Mouse (Mus musculus) common myeloid progenitor, adult 5-6 weeks (primary cell): ENCODE measurements around the gene Sucnr1. TPM values are rescaled to one million over a fixed set of nuclear protein-coding genes. Genes with fewer than 3 reads are reported as not detected.
"Not testable (repeated sequence)": the region's sequence is repeated elsewhere in the genome, so short reads cannot be mapped to it uniquely, and the experiment has no call there.

Experiments used
- ATAC-seq: replicated peaks from 2 replicates; pipeline ENCODE4 v1.8.0; 2016; ENCODE audit warnings: low read depth, mild to moderate bottlenecking, moderate TSS enrichment, inconsistent platforms; ENCODE audit not compliant: poor library complexity, severe bottlenecking
- total RNA-seq: library from RNA; stranded (forward); fragments of 200-1000, 187-1606 nt; gene quantifications from 2 replicates; pipeline ENCODE4 v1.2.3, GENCODE M21; 2017

Gene Sucnr1
- not detected in 2 replicates for total RNA-seq

DNA sequence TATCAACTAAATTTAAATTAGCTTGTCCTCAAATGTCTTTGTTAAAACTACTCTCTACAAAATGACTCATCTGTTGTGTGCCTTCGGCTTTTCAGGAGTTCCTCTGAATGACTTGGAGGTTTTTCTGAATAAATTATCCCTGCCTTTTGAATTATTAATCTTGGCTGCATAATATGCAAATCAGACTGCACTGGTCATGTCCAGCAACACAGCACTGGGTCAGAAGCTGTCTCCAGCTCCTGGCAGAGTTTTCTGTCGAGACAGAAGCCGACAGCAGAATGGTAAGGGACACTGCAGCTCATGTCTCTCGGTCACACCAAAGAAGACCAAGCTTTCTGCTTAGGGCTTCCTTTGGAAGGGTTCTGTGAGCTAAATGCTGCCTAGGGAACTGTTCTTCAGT, at the start of gene Sucnr1:
TSS of gene Sucnr1 (plus strand) at position 222 of the 400 bp plus-strand sequence.
- no peak for ATAC-seq

DNA sequence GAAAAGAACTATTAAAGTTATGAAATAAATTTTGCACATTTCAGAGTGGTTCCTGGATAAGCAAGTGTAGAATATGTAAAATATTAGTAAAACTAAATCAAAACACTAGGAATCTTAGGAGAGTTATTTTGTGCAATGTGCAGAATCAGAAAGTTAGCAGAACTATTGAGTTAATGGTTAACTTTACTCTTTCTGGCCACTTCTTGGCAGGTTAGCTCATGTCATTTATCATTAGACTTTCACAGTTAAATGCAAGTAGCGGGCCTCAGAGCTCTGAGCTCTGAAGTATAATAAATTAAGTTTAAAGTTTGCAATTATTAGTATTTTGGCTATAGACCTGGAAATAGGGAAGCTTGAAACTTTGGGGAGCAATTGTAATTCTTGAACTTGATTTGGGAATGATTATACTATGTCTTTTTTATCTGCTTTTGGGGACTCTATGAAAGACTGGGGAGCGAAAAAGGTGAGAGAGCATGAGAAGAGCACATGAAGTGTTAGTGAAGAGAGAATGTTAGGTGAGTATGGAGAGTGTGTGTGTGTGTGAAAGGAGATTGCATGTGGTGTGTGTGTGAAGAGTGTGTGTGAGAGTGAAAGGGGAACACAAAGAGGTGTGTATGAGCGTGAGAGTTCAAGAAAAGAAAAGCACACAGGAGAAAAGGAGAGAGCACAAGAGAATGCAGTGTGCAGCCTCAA, 35.3 kb upstream of the Sucnr1 start:
- ATAC-seq, result no peak

DNA sequence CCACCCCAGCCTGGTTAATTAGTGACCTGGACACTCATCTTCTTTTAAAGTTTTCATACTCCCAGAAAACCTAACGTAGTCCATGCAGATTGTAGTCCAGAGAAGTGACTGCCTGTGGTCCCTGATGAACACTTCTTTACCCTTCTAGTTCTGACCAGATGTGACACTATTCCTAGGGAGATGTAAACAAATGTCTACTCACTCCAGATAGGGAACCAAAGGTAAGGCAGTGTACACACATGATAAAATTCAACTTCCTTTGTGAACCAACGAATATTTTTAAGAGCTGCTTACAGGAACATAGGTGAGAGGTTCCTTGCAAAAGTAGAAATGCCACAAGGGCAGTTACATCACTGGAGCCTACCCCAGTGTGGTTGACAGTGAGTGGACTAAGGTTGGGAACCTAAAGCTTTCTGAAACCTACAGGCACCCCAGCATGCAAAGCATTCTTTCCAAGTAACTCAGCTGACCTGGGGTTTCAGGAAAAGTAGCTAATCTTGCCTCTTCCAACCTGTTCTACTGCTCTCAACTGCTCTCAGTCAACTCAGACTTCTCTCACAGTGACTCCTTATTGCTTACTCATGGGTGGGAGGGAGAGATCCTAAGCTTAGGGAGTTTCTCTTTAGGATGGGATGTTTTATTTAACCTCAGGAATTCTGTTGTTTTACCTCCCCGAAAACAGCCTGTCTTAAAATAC, 28.3 kb upstream of the Sucnr1 start:
- no peak for ATAC-seq

DNA sequence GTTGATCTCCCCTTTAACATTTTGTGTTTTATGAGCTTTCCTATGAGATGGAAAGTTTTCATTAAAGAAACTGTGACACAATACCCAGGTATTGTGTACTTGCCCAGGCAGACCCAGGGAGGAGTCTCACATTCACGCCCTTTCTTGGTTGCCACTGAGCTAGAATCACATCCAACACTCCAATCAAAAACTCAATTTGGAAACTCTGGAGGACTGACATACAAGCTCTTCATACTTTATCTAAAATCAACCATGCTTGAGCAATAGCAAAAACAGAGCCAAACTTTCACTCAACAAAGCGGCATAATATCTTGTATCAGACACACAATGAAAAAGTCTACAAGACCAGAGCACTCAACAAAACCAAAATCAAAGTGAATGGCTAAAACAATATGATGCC, 27.7 kb upstream of the Sucnr1 start:
- ATAC-seq, result no peak

DNA sequence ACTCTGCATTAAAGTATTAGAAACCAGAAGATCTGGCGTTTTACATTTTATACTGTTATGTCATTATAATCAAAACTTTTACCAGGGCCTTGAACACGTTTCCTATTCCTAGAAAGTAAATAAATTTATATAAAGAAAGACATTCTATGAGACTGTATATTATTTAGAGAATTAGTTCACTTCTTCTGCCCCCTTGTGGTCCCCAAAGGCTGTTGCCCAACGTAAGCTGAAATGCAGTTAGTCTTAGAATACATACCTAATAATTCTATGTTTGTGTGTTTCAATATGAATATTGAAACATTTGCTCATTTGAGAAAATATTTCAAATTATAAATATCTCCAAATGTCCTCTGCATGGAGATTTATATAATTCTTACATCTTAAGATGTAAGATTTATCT, 25.2 kb upstream of the Sucnr1 start:
- peak; percentile 65; the same call in 1 of the 2 replicates for ATAC-seq

DNA sequence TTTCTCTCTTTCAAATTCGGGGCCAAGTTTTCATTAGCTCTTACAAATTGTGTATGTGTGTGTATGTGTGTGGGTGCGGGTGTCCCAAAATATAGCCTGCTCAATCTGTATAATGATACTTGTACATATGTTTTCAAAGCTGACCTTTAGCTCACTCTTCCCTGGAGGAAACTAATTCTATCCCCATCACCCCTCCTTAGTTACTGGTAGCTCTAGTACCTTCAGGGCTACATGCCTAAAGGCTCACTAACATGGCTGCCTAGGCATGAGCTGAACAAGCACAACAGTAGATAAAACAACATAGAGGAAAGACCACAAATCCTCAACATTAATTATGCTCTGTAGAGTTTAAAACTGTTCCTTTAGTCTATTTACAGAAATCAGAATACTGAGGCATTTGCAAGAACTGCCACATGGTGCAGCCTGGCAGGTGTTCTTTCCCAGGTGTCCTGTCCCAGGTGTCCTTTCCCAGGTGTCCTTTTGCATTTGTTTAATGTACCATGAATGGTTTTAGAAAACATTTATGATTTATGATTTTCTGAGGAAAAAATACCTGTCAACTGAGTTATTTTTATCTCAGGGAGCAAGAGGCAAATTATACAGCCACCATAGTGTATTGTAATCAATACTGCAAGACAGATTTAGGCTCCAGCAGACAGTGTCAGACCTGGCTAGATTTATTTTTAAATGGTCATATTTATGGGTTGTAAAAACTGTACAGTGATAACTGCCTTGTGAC, 24.4 kb upstream of the Sucnr1 start:
- ATAC-seq, result no peak

DNA sequence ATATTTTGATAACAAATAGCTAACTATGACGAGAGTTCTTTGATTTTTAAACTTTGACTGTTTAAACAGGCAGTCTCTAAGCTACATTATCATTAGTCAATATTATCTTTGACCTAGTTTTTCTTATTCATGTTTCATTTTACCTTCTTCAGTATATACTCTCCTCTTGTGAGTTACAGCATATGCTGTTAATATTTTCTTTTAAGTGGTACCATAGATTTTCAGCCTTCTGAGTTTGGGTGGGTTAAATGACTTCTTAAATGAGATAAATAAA, 23.9 kb upstream of the Sucnr1 start:
- no peak for ATAC-seq

DNA sequence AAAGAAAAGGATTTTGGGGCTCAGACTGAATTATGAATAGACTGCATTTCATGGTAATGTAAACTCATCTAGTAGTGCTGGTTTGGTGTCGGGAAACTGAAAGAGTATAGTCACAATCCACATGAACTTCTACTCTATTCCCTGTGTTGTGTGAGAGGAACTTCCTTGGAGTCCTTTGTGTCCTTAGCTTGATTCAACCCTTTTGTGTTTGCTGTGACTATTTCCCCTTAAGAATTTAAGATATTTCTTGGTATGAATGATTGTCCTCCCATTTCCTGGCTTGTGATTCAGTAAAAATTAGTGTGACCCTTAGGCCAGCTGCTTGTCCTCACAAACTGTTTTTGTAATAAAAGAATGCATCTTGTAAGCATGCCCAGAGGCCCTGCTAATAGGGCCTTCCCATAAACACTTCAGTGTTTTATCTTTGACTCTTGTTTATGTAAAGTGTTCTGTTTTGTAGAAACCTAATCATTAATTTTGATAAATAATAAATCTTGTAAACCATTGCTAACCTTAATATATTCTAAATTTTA, 2.7 kb upstream of the Sucnr1 start:
- no peak for ATAC-seq

DNA sequence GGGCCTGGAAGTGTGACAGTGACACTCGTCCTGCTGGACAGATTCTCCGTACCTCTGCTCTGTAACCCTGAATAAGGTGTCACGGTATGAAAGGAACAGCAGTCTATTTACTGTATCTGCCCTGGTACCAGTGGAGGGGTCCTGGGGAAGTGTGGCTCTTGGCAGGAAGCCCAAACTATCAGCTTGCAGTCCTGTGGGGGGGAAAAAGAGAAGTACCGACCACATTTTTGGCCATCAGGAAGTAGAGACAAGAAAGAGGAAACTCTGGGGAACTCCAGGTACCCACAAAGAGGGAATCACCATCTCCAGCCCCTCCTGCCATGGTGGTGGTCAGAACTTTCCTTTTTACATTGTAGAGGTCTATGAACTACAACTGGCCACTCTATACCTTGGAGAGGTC, 1.1 kb upstream of the Sucnr1 start:
- peak; percentile 95 for ATAC-seq

DNA sequence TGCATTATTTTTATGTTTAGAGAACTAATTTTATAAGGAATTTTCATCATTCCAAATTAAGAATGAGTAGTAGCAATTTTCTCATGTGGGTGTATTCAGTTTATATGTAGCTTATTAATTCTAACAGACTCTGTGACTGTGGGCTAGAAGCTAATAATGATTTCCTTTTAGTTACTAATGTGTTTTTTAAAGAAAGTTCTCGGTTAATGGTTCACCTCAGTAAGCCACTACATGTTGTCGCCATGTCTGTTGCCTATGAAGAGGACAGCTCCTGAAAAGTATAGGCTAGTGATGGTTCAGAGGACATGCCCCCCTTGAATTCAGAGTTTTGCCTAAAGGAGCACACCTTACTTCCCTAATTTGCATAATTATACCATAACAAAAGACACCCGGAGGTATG, 1.1 kb downstream of the Sucnr1 start:
- no peak for ATAC-seq

DNA sequence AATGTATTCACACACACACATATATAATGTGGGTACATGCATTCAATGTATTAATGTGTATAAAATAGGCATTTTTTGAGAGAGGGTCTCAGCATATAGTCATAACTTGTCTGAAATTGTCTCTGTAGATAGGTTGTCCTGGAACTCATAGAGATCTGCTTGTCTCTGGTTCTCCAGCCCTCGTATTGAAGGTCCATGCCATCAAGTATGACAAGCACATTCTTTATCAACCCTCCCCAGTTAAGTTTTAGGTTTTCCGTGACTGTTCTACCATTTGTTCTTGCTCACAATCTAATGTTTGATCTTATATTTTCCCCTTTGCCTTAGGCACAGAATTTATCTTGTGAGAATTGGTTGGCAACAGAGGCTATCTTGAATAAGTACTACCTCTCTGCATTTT, 4.1 kb downstream of the Sucnr1 start:
- ATAC-seq, result no peak

DNA sequence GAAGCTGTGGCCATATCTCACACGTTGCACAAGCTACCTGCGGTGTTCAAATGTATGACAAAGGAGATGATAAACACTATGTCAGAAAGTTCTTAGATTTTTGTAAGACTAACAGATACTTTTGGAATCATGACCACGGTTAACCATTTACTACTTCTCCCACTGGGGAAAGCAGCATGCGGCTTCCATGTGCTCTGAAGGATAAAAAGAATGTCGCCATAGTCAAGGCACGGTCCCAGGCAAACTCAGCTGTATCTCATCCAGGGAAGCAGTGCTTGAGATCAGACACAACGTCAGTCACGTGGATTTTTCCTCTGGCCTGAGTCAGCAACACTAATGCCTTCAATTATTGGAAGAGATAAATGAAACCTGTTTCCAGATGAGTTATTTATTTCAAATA, 9.7 kb downstream of the Sucnr1 start:
- ATAC-seq, result no peak

DNA sequence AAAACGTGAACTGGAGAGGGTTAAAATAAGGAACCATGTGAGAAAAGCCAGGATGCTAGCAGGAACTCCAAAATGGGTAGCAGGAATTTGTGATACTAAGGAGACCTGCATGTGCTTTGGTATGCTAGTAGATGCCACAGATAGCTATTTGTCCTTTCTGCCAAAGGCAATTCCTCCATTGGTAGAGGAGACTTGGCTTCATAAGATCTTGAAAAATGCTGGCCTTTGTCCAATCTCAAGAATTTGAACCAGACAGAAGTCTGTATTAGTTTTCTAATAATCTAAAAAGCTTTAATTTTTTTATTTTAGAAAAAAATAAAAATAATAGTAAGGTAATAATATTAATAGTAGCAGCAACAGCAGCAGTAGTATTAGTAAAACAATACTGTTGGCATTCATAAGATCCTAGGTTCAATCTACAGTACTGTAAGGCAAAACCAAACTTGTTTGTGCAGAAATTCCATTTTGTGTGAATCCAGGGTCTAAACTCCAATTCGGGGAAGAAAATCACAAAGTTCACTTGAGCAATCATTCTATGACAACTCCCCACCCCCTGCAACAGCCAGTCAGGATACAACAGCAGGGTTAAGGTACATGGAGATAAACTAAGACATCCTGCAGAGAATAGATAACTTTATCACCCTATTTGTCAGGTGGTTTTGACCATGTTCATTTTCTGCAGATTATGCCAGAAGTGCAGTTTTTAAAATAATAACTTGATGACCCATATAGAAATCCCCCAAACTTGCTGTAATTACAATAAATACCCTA, 12.9 kb downstream of the Sucnr1 start:
- ATAC-seq, result no peak

DNA sequence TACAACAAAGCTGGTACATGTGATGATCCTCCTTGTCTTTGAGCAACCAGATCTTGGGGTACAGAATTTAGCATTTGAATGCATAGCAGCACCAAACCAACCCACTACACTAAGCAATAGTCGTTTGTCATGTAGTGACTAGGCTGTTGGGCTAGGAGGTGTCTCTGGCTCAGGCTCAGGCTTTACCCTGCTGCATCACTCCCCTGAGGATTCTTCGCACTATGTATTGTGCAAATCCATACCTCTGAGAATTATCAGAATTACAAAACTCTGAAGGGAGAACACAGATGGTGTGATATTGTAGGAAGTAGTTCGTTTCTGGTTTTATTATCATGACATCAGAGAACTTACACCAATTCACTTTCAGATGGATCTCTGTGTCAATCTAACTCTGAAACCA, 15.3 kb downstream of the Sucnr1 start:
- 0 out of 2 replicates have a peak, but pooled peaks have one; percentile 25 for ATAC-seq

DNA sequence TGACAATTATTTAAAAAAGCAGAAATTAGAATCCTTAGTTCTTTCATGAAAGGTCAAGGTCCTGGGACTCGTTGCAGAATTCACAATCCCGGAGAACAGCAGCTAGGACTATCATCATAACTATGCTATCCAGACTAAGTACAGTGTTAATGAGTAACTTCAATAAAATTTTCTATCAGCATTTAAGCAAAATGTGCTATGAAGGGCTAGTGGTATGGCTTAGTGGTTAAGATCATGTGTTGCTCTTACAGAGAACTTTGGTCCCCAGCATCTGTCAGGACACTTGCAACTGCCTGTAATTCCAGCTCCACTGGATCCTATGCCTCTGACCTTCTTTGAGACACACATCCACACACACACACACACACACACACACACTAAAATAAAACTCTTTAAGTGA, 15.8 kb downstream of the Sucnr1 start:
- no peak for ATAC-seq

DNA sequence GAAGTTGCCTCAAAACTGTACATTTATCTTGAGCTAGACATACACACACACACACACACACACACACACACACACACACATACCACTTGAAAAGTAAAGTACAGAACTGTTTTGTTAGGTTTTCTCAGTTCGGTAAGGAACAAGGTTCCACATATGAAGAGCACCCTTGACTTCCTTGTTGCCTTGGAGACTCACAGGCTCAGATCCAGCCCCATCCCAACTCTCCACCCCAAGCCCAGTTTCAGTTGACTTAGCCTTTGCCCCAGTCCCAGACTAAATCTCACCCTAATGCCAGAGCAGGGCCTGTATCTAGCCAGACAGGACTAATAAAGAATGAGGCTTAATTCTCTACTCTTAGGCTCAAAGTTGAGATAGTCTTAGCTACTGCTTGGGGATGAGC, 16.9 kb downstream of the Sucnr1 start:
- ATAC-seq, result no peak

DNA sequence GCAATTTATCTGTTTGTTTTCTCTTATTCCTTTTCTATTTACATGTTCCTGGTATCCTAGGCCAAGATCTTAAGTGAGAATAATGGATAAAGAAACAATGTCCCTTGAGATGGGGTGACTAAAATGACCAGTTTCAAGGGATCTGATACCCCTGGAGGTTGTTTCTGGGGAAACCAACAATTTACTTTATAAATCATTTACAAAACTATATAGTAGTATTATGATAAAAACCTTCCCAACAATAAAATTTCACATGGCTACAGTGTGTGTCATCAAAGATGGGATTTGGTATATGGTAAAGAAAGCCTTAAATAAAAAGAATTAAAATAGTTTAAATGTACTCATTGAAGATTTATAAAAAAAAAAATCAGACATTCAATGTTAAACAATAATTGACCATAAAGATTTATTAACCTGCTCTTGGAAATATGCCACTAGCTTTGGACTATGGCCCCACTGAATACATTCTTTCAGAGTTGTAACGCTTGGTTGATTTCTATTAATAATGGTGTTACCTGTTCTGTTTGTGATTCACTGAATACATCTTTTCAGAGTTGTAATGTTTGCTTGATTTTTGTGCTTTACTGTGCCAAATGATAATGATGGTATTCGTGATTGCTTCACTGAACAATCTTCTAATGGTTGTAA, 22.9 kb downstream of the Sucnr1 start:
- ATAC-seq, result no peak

DNA sequence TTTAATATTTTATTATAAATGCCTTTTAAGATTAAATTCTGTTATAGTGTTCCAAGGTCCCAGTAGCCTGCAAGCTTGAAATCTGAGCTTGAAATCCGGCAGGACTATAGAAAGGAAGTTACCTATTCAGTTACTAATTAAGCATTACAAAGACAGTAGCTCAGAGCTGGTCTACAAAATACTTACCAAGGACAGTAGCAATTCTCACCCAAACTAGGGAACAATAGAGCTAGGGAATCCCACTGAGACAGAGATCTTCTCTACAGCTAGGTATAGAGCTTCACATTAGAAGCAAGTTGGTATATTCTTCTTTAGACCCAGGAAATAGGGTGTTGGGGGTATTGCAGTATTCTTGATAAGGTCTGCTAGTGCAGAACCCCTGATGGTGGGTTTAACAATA, 24.8 kb downstream of the Sucnr1 start:
- not testable (repeated sequence) for ATAC-seq

DNA sequence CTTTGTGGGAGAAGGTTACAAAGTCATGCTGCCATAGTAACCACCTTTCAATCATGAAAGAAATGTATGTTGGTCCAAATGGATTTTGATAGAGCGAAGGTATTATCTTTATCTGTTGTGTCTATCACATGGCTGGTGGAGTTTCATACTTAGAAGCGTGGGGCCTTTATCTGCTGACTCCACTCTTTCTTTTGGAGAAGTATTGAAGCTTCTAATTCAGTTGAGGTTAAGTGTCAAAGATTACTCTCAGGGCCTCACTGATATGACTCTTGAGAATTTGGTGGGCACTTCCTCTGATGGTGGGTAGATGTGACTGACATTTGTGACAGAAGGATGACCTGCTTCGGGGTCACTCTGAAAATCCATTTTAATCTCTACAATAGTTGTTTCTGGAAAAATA, 26.1 kb downstream of the Sucnr1 start:
- 0 out of 2 replicates have a peak, but pooled peaks have one; percentile 29 for ATAC-seq

DNA sequence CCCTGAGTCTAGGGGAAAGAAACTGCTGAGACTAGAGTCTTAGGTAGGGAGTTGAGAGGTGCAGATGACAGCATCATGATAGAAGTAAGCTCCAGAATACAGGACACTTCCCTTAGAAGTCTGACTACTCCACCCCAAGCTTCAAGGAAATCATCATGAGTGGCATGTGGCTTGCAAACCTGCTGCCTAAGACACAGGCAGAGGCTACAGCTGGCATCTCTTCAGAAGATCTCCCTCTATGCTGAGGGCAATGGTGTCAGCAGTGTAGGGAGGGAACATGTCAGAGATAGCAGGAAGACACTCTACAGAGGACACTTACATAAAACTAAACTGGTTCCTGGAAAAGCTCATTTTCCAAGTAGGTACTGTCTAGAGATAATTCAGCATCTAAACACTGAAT, 27.1 kb downstream of the Sucnr1 start:
- no peak for ATAC-seq
